Mouse (Mus musculus): Measurements from ENCODE around the gene Exoc4. TPM values are rescaled to one million over a fixed set of nuclear protein-coding genes. Genes with fewer than 3 reads are reported as not detected.
A peak's percentile ranks its signal among the peaks of the same experiment; 100 is the strongest.

Gene Exoc4
- 7.1 and 11.1 TPM in 2 replicates for polyA plus RNA-seq (2012; rRNA removed)

DNA sequence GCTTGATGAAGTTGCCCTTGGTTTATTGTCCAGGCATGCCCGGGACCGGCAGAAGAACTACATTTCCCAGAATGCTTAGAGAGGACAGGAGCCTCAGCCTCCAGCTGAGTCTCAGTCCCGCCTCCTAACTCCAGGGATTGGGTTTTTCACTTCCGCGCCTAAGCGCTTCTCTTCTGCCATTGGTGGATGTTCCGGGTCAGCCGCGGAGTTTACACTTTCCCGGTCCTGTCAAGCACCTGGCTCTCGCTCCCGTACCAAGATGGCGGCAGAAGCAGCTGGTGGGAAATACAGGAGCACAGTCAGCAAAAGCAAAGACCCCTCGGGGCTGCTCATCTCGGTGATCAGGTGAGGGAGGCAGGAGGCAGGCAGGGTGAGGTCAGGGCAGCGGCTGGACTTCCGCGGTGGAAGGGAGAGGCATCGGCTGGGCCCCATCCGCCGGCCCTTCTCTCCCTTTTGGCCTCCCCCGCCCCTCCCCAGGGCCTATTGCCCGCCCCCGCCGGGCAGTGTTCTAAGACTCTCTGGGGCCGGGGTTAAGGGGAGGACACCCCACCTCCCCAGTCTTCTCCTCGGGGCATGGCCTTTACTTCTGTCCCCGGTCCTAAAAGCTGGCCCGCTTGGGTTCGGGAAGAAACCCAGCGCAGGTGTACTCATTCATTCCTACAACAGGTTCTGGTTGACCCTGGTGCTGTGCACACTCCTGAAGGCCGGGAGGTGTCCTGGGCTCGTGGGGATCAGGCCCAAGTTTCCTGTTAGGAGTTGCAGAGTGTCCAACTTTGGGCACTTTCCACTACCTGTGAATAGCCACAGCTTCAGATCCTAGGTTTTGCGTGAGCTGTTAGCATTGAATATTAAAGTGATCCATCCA is at the start of gene Exoc4:
Gene Exoc4, plus strand, starts transcription at position 192 of the 865 bp plus-strand sequence.
- DNase-seq = peak; percentile 89
- peak; percentile 55; the same call in 1 of the 2 replicates for TF ChIP-seq POLR2A (IDR thresholded peaks at IDR 0.05; ENCODE audit: borderline replicate concordance, extremely low read depth, low read depth, low read length)
- TF ChIP-seq CTCF (IDR thresholded peaks at IDR 0.05; ENCODE audit: insufficient read depth, low read length) = no peak
- Histone ChIP-seq H3K4me1 (ENCODE audit: control insufficient read depth, insufficient read depth, low read length) (0 out of 2 replicates have a peak, but pooled peaks cover 2% of the 10 kb centered on the region), H3K4me3 (replicated peaks; ENCODE audit: extremely low read depth, low read depth, low read length) (peak within 1 kb of the TSS; percentile 99)
- WGBS = 2% methylated on average over 34 of the region's 34 CpGs

DNA sequence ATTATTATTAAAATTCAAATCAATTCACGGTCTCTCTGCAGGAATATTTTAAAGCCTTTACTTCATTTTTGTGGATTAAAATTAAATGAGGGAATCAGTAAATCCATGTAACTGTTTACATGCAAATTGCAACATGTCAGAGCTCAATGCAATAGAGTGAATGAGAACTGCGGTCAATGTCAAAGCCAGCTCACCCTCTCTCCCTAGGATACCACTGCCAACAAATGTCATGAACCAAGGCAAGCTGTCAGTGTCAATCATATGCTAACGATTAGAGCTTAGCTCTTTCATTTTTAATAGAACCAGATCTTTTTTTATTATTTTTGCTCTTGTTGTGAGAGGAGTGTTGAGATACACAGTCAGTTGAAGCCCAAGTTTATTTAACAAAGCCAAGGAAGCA is 30.1 kb upstream of the Exoc4 start:
- WGBS = 90% methylated on average over 3 of the region's 3 CpGs
- TF ChIP-seq POLR2A (IDR thresholded peaks at IDR 0.05; ENCODE audit: borderline replicate concordance, extremely low read depth, low read depth, low read length) = no peak
- TF ChIP-seq CTCF (IDR thresholded peaks at IDR 0.05; ENCODE audit: insufficient read depth, low read length) = no peak

DNA sequence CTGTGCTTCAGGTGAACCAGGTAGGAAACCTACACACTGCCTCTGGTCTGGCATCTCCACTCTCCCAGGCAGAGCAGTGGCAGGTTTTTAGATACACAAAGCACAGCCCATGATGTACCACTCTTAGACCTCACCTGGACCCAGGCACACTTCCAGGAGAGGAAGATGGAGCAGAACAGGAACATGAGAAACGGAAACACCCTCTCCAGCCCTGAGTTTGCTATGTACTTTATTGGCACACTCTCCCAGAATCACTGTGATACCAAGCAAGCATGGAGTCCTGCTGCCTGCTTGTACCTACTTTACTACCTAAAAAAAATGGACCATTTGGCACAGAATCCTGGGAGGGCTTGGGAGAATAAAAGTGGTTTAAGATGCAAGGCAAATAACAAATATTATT is 22.2 kb upstream of the Exoc4 start:
- WGBS = 45% methylated on average over 1 of the region's 1 CpGs
- H3K4me1 ChIP-seq (ENCODE audit: control insufficient read depth, insufficient read depth, low read length) = no peaks in the 10 kb centered on the region
- no peak overlapping the region for H3K4me3 ChIP-seq (replicated peaks; ENCODE audit: extremely low read depth, low read depth, low read length)
- no peak for DNase-seq
- TF ChIP-seq POLR2A (IDR thresholded peaks at IDR 0.05; ENCODE audit: borderline replicate concordance, extremely low read depth, low read depth, low read length) (no peak), CTCF (IDR thresholded peaks at IDR 0.05; ENCODE audit: insufficient read depth, low read length) (no peak)

More for the DNA sequence above, 30.1 kb upstream of the Exoc4 start:
- DNase-seq = no peak
- no peaks in the 10 kb centered on the region for H3K4me1 ChIP-seq (ENCODE audit: control insufficient read depth, insufficient read depth, low read length)
- no peak overlapping the region for H3K4me3 ChIP-seq (replicated peaks; ENCODE audit: extremely low read depth, low read depth, low read length)

DNA sequence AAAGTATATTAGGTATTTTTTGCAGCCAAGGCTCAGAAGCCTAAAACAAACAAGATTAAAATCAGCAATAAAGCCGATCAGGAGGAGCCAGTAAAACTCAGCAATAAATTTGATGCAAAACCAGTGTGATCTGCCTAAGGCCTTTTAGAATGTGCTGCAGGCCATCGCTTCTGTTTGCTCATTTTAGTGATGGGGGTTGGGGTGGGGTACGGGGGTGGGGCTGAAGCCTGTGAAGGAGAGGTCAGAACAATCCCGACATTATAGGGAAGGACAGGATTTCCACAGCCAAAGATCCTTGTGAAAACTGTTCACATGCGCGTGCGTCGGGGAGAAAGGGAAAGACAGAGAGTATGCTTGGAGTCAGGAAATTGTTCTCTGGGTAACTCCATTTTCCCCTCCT is 21.5 kb upstream of the Exoc4 start:
- 54% methylated on average over 8 of the region's 8 CpGs for WGBS

DNA sequence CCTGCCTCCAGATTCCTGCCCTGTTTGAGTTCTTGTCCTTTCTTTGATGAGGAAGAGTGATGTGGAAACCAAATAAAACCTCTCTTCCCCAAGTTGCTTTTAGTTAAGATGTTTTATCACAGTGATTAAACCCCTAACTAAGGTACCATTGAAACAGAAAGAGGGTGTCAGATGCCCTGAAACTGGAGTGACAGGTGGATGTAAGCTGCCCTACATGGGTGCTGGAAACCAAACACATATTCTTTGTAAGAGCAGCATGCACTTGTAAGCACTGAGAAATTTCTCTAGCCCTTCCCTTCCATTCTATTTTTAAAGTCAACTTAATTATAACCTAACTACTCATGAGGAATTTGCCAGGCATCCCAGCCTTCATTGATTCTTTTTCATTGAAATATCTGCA is 7.6 kb upstream of the Exoc4 start:
- H3K4me3 ChIP-seq (replicated peaks; ENCODE audit: extremely low read depth, low read depth, low read length) = no peak overlapping the region
- no peaks in the 10 kb centered on the region for H3K4me1 ChIP-seq (ENCODE audit: control insufficient read depth, insufficient read depth, low read length)
- no peak for DNase-seq
- TF ChIP-seq CTCF (IDR thresholded peaks at IDR 0.05; ENCODE audit: insufficient read depth, low read length) = no peak
- no peak for TF ChIP-seq POLR2A (IDR thresholded peaks at IDR 0.05; ENCODE audit: borderline replicate concordance, extremely low read depth, low read depth, low read length)

More for the DNA sequence above, 21.5 kb upstream of the Exoc4 start:
- Histone ChIP-seq H3K4me3 (replicated peaks; ENCODE audit: extremely low read depth, low read depth, low read length) (no peak overlapping the region), H3K4me1 (ENCODE audit: control insufficient read depth, insufficient read depth, low read length) (no peaks in the 10 kb centered on the region)
- TF ChIP-seq CTCF (IDR thresholded peaks at IDR 0.05; ENCODE audit: insufficient read depth, low read length) = no peak
- DNase-seq = no peak

DNA sequence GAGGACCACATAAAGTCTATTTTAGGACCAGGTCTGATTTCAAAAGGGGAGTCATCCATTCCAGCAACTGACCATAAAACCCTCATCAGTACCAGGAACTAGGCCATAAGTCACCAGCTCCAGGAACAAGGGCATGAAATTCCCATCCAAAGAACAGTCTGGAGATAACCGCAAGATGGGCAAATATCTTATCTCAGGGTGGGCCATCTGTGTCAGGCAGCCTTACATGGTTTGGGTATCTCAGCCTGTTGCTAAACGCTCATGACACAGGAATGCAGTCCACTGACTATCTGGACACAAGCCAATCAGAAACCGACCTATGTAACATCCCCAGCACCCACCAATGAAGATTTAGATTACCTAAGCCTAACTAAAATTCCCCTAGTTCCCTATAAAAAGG is 4.3 kb upstream of the Exoc4 start:
- Histone ChIP-seq H3K4me3 (replicated peaks; ENCODE audit: extremely low read depth, low read depth, low read length) (no peak overlapping the region), H3K4me1 (ENCODE audit: control insufficient read depth, insufficient read depth, low read length) (0 out of 2 replicates have a peak, but pooled peaks cover 2% of the 10 kb centered on the region)
- 70% methylated on average over 3 of the region's 3 CpGs for WGBS
- TF ChIP-seq POLR2A (IDR thresholded peaks at IDR 0.05; ENCODE audit: borderline replicate concordance, extremely low read depth, low read depth, low read length) (no peak), CTCF (IDR thresholded peaks at IDR 0.05; ENCODE audit: insufficient read depth, low read length) (no peak)
- DNase-seq = no peak

DNA sequence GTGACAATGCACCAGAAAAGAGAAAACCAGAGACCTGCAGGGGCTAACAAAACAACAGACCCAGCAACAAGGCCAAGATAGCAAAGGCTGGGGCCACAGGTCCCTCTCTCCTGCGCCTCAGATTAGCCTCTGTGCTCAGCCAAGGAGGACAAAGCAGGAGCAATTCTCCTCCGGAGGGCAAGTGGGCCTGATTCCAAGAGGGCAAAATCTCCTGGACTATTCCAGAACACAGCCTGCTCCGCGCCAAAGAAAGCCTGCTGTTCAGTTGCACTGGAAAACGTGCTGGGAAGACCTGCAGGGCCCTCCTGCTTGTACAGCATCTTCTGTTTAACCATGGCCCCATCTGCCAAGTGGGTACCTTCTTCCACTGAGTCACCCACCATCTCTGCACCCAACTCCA is 1.7 kb upstream of the Exoc4 start:
- no peak for DNase-seq
- 89% methylated on average over 5 of the region's 5 CpGs for WGBS
- TF ChIP-seq POLR2A (IDR thresholded peaks at IDR 0.05; ENCODE audit: borderline replicate concordance, extremely low read depth, low read depth, low read length) (no peak), CTCF (IDR thresholded peaks at IDR 0.05; ENCODE audit: insufficient read depth, low read length) (no peak)
- no peak overlapping the region for H3K4me3 ChIP-seq (replicated peaks; ENCODE audit: extremely low read depth, low read depth, low read length)
- H3K4me1 ChIP-seq (ENCODE audit: control insufficient read depth, insufficient read depth, low read length) = 0 out of 2 replicates have a peak, but pooled peaks cover 2% of the 10 kb centered on the region

DNA sequence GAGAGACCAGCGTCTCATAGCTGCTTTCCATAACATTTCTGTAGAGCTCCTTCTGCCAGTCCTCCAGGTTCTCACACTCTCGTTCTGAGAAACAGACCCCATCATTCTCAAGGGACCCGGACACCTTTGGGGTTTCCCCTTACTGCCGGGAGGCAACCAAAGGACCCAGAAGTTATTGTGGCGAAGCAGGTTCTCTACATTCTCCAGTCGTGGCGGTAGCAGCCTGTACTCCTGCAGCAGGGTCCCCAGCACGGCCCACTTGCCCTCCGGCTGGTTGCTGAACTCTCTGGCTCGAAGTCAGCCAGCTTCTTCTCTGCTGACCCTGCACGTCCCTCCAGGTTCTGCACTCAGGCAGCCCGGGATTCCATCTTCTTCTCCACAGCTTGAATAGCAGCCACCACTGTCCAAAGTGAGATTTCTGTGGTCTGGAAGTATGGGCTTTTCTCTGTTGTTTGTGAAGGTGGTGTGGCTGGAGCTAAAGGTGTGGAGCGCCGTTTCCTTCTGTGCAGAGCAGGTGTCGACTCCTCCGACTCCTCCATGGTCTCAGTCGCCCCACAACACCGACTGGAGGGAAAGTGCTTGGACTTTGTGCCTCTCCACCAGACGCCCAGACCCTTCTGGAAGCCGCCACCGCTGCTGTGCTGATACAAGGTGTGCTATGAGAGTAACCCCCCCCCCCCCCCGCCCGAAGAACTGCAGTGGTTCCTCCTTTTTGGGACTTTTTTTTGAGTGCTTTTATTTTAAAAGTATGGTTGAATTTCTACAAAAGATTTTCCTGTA is 1.1 kb upstream of the Exoc4 start:
- no peak overlapping the region for H3K4me3 ChIP-seq (replicated peaks; ENCODE audit: extremely low read depth, low read depth, low read length)
- WGBS = 88% methylated on average over 23 of the region's 23 CpGs
- no peak for DNase-seq
- H3K4me1 ChIP-seq (ENCODE audit: control insufficient read depth, insufficient read depth, low read length) = 0 out of 2 replicates have a peak, but pooled peaks cover 2% of the 10 kb centered on the region
- no peak for TF ChIP-seq CTCF (IDR thresholded peaks at IDR 0.05; ENCODE audit: insufficient read depth, low read length)
- no peak for TF ChIP-seq POLR2A (IDR thresholded peaks at IDR 0.05; ENCODE audit: borderline replicate concordance, extremely low read depth, low read depth, low read length)

DNA sequence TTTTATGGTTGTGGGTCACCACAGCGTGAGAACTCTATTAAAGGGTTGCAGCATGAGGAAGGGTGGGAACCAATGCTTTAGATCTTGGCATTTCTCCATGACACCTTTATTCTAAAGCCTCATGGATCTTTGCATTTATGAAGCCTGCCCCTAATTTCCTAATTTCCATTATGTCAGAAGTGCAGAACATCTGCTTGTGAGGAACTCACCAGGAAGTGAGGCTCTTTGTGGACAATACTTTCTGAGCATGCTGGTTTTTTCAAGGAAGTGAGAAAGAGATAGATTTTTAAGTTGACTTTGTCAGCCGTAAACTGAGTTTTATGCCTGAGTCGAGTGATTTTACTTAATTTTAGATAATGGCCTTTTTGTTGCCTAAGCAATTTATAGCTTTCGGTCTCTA is 7.8 kb downstream of the Exoc4 start:
- H3K4me3 ChIP-seq (replicated peaks; ENCODE audit: extremely low read depth, low read depth, low read length) = no peak overlapping the region
- no peak for TF ChIP-seq CTCF (IDR thresholded peaks at IDR 0.05; ENCODE audit: insufficient read depth, low read length)
- no peak for TF ChIP-seq POLR2A (IDR thresholded peaks at IDR 0.05; ENCODE audit: borderline replicate concordance, extremely low read depth, low read depth, low read length)
- DNase-seq = no peak
- 68% methylated on average over 4 of the region's 4 CpGs for WGBS
- H3K4me1 ChIP-seq (ENCODE audit: control insufficient read depth, insufficient read depth, low read length) = no peaks in the 10 kb centered on the region
